Mouse (Mus musculus): ENCODE data around the gene Nr2e1. TPM values are rescaled to one million over a fixed set of nuclear protein-coding genes. Genes with fewer than 3 reads are reported as not detected.

Gene Nr2e1
- polyA plus RNA-seq, 1 experiment from 2014 or later, result not detected

DNA sequence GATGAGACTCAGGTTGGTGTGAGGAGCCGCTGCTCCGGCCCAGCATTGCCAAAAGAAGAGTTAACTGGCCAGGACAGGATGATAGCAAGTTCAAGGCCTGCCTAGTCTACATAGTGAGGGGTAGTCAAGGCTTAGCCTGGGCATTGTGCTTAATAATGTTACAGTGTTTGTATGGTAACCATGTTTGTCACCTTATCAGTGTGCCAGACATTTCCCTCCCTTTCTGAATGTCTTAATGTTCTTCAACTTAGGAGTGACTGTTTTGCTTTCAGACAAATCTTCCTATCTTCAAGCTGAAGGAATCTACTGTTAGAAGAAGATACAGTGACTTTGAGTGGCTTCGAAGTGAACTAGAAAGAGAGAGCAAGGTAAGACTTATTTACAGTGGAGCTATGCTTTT lies 57.8 kb downstream of the Nr2e1 start:
- peaks cover 13% of the 10 kb centered on the region for H3K4me1 ChIP-seq (replicated peaks)
- no peak overlapping the region for H3K4me2 ChIP-seq
- ATAC-seq (replicated peaks; ENCODE audit: insufficient number of reproducible peaks, insufficient read depth, low FRiP score, low read depth), result no peak
- peaks cover 33% of the 10 kb centered on the region; the same call in 1 of the 2 replicates for H3K36me3 ChIP-seq
- no peaks in the 10 kb centered on the region for H3K27me3 ChIP-seq
- no peaks in the 10 kb centered on the region for H3K9me3 ChIP-seq (replicated peaks)
- no peak overlapping the region for H3K9ac ChIP-seq
- no peak overlapping the region for H3K4me3 ChIP-seq
- 90% methylated on average over 3 of the region's 3 CpGs for WGBS
- H3K27ac ChIP-seq, result no peak overlapping the region

DNA sequence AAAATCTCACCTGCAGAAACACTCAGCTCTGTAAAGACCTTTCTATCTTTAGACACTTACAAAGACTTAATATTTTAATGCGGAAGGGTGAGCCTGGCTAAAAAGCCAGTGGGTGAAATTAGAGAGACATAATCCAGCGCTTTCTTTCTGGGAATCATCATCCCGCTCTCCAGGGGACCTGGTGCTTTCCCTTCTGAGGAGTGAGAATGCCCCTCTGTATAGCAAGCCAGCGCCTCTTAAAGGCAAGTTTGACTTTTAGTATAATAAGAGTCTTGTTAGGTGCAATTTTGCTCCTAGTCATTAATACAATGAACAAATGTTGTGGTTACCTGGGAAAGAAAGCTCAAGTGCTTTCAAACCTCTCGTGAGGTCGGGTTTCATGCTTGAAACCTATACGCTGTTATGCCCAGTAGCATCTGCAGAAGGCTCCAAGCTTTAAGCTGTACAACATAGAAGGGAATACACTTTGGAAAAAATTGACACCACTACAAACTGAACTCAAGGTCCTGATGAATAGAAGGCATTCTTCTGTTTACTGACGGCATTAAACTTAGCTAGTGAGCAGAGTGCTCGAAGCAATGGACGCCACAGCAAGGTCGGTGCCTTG lies 59.8 kb downstream of the Nr2e1 start:
- 80% methylated on average over 11 of the region's 11 CpGs for WGBS
- peaks cover 16% of the 10 kb centered on the region for H3K4me1 ChIP-seq (replicated peaks)
- no peak overlapping the region for H3K4me2 ChIP-seq
- no peak overlapping the region for H3K9ac ChIP-seq
- H3K4me3 ChIP-seq, result no peak overlapping the region
- peaks cover 21% of the 10 kb centered on the region; the same call in 1 of the 2 replicates for H3K36me3 ChIP-seq
- H3K27me3 ChIP-seq, result no peaks in the 10 kb centered on the region
- ATAC-seq (replicated peaks; ENCODE audit: insufficient number of reproducible peaks, insufficient read depth, low FRiP score, low read depth), result no peak
- no peak overlapping the region for H3K27ac ChIP-seq
- no peaks in the 10 kb centered on the region for H3K9me3 ChIP-seq (replicated peaks)

DNA sequence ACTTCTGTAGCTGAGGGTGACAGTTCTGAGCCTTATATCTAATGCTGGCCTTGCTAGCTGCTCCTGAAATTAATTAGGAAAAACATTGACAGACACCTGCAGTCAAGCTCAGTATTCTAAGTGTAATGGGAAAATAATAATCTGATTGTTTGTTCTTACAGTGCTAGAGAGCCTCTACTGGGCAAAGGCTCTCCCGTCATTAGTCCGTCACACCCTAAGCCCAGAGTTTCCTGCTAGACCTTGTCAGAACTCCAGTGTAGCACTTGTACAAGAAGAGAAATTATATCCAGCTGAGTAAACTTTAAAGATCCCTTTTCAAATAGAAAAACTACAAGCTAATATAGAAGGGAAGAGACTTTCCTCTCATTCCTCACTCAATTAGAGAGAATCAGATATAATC lies 60.5 kb downstream of the Nr2e1 start:
- WGBS, result 50% methylated on average over 2 of the region's 2 CpGs
- Histone ChIP-seq H3K4me2 (no peak overlapping the region), H3K27me3 (no peaks in the 10 kb centered on the region), H3K4me1 (replicated peaks) (peaks cover 18% of the 10 kb centered on the region), H3K27ac (no peak overlapping the region), H3K9ac (no peak overlapping the region), H3K9me3 (replicated peaks) (no peaks in the 10 kb centered on the region), H3K4me3 (no peak overlapping the region), H3K36me3 (peaks cover 15% of the 10 kb centered on the region; the same call in 1 of the 2 replicates)
- no peak for ATAC-seq (replicated peaks; ENCODE audit: insufficient number of reproducible peaks, insufficient read depth, low FRiP score, low read depth)

DNA sequence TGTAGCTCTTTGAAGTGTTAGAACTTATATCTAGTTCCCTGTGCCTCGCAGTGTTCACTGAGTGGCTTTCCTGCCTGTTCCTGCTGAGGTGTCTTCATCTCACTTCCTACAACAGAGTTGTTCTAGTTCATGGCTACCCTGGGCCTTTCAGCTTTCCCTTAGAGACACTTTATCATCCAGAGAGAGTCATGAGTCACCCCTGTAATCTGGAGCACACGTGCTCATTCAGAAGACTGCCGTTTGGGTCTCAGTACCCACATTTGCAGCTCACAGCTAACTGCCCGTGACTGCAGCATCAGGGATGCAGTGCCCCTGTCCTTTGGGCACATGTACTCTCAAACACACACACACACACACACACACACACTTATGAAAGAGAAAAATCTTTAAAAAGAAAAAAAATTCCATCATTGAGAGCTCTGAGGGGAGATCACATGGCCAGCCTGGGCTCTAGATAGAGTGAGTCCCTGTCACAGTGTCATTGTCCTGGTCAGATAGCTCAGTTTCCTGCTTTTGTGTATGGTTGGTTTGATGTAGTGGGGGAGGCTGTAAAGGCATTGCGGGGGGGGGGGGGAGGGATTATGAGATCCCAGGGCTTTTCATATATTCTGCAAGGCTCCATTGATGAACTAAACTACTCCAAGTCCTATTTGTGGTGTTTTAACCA lies 62.0 kb downstream of the Nr2e1 start:
- peak; percentile 67 for ATAC-seq (replicated peaks; ENCODE audit: insufficient number of reproducible peaks, insufficient read depth, low FRiP score, low read depth)
- Histone ChIP-seq H3K36me3 (peaks cover 10% of the 10 kb centered on the region; the same call in 1 of the 2 replicates), H3K4me3 (no peak overlapping the region), H3K4me1 (replicated peaks) (peaks cover 18% of the 10 kb centered on the region), H3K4me2 (no peak overlapping the region), H3K27ac (peak overlapping the region; percentile 45), H3K9ac (no peak overlapping the region), H3K27me3 (no peaks in the 10 kb centered on the region), H3K9me3 (replicated peaks) (no peaks in the 10 kb centered on the region)
- 37% methylated on average over 5 of the region's 5 CpGs for WGBS

DNA sequence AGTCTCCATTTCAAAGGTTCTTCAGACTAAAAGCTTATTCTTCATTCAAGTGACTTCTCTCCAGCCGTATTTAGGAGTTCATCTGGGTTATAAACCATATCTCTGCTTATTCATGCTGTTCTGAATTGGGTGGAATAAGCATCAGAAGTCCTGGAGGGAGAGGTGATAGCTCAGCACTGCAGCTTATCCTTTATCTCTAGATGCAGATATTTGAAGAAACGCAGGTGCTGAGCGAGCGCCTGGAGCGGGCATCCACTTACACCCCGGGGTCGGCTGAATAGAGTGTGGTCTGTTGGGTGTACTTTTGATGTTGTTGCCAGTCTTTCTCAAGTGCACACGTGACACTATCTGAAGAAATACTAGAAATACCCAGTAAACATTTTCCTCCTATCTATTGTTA lies 65.1 kb downstream of the Nr2e1 start:
- no peaks in the 10 kb centered on the region for H3K27me3 ChIP-seq
- H3K4me2 ChIP-seq, result no peak overlapping the region
- H3K9me3 ChIP-seq (replicated peaks), result no peaks in the 10 kb centered on the region
- H3K9ac ChIP-seq, result no peak overlapping the region
- no peaks in the 10 kb centered on the region for H3K36me3 ChIP-seq
- H3K4me3 ChIP-seq, result no peak overlapping the region
- no peak overlapping the region for H3K27ac ChIP-seq
- peaks cover 18% of the 10 kb centered on the region for H3K4me1 ChIP-seq (replicated peaks)
- 55% methylated on average over 8 of the region's 8 CpGs for WGBS
- no peak for ATAC-seq (replicated peaks; ENCODE audit: insufficient number of reproducible peaks, insufficient read depth, low FRiP score, low read depth)

DNA sequence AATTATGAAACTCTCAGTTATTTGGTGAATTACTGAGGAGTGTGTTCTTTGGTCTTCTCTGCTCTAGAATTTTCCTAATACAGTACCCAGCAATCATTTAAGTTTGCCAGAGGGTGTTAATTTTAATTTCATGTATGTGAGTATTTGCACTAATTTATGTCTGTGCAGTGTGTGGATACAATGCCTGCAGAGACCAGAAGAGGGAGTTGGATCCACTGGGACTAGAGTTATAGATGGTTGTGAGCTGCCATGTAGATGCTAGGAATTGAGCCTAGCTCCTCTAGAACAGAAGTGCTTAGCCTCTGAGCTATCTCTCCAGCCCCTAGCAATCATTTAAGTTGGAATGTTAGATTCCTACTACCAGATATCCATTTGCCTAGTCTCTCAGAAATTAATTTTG lies 69.3 kb downstream of the Nr2e1 start:
- ATAC-seq (replicated peaks; ENCODE audit: insufficient number of reproducible peaks, insufficient read depth, low FRiP score, low read depth), result no peak
- Histone ChIP-seq H3K27ac (no peak overlapping the region), H3K9me3 (replicated peaks) (no peaks in the 10 kb centered on the region), H3K9ac (no peak overlapping the region), H3K36me3 (0 out of 2 replicates have a peak, but pooled peaks cover 3% of the 10 kb centered on the region), H3K4me3 (no peak overlapping the region), H3K4me2 (no peak overlapping the region), H3K27me3 (no peaks in the 10 kb centered on the region), H3K4me1 (replicated peaks) (0 out of 2 replicates have a peak, but pooled peaks cover 2% of the 10 kb centered on the region)

Other genes starting within 250 kb of the Nr2e1 start
- 16.5 and 17.2 TPM in 2 replicates for gene Afg1l, start 105.1 kb downstream of the Nr2e1 start, polyA plus RNA-seq (2015; fragmentation: Nextera tagmentation; extraction: Ambion mirVana)
- gene Snx3, start 81.6 kb downstream of the Nr2e1 start, polyA plus RNA-seq (2015; fragmentation: Nextera tagmentation; extraction: Ambion mirVana), result 340 and 352 TPM in 2 replicates
- gene Ostm1, start 190 bp upstream of the Nr2e1 start, polyA plus RNA-seq (2015; fragmentation: Nextera tagmentation; extraction: Ambion mirVana), result 17.0 and 20.1 TPM in 2 replicates
- gene Sec63, start 177.9 kb upstream of the Nr2e1 start, polyA plus RNA-seq (2015; fragmentation: Nextera tagmentation; extraction: Ambion mirVana), result 13.5 and 16.1 TPM in 2 replicates

Measured in heart, embryonic 15.5 days (tissue).